Mouse (Mus musculus): ENCODE results near the gene Tapt1.

The Tapt1 gene

GRCm38 (mm10) chr5:44238201-44238600 is 11.8 kb upstream of the Tapt1 start:
- in situ Hi-C loops (cut with MboI, MseI) = loop anchor here (25.0 kb wide), 1 partner anchor 1001 kb away; the partner anchor contains the start of gene Cpeb2

GRCm38 (mm10) chr5:44234606-44235005 is 8.2 kb upstream of the Tapt1 start:
- in situ Hi-C loops (cut with MboI, MseI) = loop anchor here (25.0 kb wide), 1 partner anchor 997 kb away; the partner anchor contains the start of gene Cpeb2

DNA sequence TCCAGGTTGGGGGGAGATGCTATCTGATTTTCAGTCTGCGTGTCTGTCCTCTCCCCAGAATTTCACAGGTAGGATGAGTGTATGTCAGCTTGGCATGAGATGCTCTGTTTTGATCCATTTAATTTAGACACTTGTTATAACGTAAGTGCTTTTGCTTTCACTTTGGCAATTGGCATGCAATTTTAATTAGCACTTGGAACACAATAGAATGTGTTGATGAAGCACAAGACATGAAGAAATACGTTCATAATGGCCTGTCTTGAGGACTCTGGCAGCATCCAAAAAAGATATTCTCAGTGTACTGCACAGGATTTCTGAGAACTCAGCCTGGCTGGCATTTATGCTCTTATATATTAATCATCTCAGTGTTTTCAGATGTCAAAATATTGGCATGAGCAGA is 7.5 kb upstream of the Tapt1 start:
- in situ Hi-C loops (cut with MboI, MseI) = loop anchor here (25.0 kb wide), 1 partner anchor 997 kb away; the partner anchor contains the start of gene Cpeb2

- in situ Hi-C loops (cut with MboI, MseI) = loop anchor here (25.0 kb wide), 1 partner anchor 991 kb away; the partner anchor contains the start of gene Cpeb2
Measured at GRCm38 (mm10) chr5:44228756-44229155, 2.3 kb upstream of the Tapt1 start.

DNA sequence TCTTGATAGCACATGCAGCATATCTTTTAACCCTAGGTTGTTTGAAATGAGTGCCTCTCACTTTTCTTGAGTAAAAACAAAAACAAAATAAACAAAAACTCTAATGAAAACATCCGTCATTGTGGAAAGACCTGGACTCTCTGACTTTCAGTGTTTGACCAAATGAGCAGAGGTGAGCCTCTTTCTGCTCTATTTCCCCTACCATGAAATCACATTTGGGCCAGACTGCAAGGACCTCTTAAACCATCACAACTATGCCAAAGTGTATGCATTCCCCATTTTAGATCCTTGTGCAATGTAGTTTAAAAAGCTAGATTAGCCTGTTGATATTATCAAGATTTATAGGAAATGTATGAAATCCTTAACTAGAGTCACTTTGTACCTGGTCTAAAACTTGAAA is 1.9 kb upstream of the Tapt1 start:
- in situ Hi-C loops (cut with MboI, MseI) = loop anchor here (25.0 kb wide), 1 partner anchor 991 kb away; the partner anchor contains the start of gene Cpeb2

DNA sequence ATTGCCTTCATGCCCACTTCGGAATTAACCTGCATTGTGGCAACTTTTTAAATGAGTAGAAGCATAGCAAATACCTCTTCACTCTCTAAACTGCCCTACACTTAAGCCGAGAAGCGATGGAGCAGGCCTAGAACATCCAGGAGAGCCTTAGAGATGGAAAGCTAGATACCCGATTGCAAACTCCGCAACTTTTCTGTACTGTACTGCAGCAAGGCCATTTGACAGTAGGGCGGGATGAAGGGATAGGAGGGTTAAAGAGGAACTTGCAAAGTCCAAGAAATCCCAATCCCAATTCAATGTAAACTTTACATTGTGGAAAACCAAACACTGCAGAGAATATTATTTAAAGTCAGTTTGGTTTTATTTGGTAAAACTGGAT is 1.0 kb upstream of the Tapt1 start:
- in situ Hi-C loops (cut with MboI, MseI) = loop anchor here (25.0 kb wide), 1 partner anchor 990 kb away; the partner anchor contains the start of gene Cpeb2

- in situ Hi-C loops (cut with MboI, MseI) = loop anchor here (25.0 kb wide), 1 partner anchor 989 kb away; the partner anchor contains the start of gene Cpeb2
Measured at GRCm38 (mm10) chr5:44225911-44226520, 410 bp downstream of the Tapt1 start.

DNA sequence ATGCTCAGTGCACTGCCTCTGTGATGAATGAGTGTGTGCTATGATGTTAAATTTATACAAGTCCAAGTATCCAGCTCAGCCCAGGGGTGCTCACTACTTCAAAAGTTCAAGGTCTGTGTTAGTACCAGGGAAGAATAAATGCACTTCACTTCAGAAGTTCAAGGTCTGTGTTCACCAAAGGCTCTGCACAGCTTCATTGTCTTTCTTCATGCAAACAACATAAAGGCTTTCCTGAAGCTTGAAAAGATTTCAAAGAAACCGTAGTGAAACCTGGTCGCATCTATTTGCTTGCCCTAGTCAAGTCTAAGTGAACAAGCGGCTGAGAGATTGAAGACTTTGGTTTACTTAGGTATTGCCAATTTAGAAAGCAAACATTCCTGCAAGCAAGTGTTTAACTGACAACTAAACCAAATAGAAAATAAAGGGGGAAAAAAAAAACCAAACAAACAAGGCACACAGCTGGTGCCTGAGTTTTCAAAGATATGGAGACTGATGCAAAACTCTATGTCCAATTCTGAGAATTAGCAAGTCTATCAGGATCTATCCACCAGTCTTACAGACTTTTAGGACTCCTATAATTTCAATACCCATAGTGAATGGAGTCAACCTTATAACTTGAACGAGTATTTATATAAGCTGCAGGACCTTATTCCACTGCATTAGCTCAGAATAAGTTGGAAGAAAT is 1.4 kb downstream of the Tapt1 start:
- in situ Hi-C loops (cut with MboI, MseI) = loop anchor here (5.0 to 25.0 kb wide), 2 partner anchors 32 to 988 kb away; partner anchors contain the start of gene Cpeb2

GRCm38 (mm10) chr5:44224251-44224650 is 2.2 kb downstream of the Tapt1 start:
- in situ Hi-C loops (cut with MboI, MseI) = loop anchor here (5.0 kb wide), 1 partner anchor 33 kb away; no protein-coding TSS in a partner anchor

GRCm38 (mm10) chr5:44223341-44223881 is 3.0 kb downstream of the Tapt1 start:
- in situ Hi-C loops (cut with MboI, MseI) = loop anchor here (5.0 kb wide), 1 partner anchor 34 kb away; no protein-coding TSS in a partner anchor

- in situ Hi-C loops (cut with MboI, MseI) = loop anchor here (5.0 kb wide), 1 partner anchor 37 kb away; no protein-coding TSS in a partner anchor
Measured at GRCm38 (mm10) chr5:44220430-44220829, 6.0 kb downstream of the Tapt1 start.

GRCm38 (mm10) chr5:44219871-44220270 is 6.6 kb downstream of the Tapt1 start:
- in situ Hi-C loops (cut with MboI, MseI) = loop anchor here (5.0 kb wide), 1 partner anchor 37 kb away; no protein-coding TSS in a partner anchor

DNA sequence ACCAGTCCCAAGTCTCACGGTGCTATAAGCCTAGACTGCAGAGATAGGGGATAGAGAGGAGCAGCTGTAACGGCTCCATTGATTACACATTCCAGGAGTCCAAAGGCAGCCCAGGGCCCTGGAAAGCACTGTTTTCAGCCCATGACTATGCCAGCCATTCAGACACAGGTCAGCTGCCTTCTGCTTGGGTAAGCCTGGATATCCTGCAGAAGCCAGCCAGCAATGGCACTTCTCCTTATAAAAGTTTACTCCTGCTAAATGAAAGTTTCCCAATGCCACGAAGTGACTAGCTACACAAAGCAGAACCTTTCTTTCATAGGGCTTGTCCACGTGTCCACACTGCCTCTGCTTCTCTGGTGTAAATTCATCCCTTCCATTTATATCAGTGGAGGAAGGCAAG is 7.9 kb downstream of the Tapt1 start:
- in situ Hi-C loops (cut with MboI, MseI) = no loop called here

DNA sequence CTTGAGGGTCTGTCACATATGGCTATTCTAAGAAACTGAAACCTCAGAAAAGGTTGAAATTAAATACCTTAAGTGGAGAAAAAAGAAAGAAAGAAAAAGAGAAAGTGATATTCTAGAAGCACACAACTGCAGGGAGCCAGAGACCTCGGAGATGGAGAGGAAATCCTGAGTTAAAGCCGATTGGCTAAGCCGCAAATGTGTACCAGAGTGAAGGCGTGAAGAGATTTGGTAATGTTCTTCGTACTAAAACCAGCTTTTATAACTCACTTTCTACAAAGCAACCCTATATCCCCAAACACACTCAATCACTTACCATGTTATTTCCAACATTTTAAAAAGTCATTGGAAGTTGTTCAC is 8.8 kb downstream of the Tapt1 start:
- in situ Hi-C loops (cut with MboI, MseI) = no loop called here

DNA sequence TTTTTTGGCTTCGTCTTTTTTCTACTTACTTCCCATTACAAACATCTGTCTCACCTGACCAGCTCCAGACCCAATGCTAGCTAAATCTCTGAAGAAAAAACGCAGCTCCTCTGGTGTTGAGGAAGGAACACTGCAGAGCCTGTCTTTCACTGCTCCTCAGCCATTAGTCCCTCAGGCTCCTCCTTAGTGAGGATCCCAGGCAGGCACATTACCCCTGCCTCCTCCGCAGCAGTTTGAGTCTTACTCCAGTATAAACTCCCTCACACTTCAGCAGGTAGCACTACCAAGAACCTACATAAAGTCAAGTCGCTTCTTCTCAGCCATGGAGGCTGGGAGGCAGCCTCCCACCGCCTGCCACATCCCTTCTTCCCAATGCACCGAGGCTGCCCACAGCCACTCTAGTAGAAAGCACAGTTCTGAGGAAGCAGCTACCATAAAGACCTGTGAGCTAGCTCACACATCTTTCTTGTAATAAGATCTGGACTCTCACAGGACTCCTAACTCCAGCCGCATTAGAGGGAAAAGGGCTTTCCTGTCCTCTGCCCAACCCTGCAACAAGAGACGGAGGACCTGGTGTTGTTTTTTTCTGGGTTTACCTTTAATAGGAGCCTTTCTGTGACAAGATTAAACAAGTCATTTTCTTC is 9.3 kb downstream of the Tapt1 start:
- in situ Hi-C loops (cut with MboI, MseI) = no loop called here

- in situ Hi-C loops (cut with MboI, MseI) = no loop called here
Measured at GRCm38 (mm10) chr5:44215118-44215517, 11.3 kb downstream of the Tapt1 start.

- in situ Hi-C loops (cut with MboI, MseI) = no loop called here
Measured at GRCm38 (mm10) chr5:44214025-44214424, 12.4 kb downstream of the Tapt1 start.

DNA sequence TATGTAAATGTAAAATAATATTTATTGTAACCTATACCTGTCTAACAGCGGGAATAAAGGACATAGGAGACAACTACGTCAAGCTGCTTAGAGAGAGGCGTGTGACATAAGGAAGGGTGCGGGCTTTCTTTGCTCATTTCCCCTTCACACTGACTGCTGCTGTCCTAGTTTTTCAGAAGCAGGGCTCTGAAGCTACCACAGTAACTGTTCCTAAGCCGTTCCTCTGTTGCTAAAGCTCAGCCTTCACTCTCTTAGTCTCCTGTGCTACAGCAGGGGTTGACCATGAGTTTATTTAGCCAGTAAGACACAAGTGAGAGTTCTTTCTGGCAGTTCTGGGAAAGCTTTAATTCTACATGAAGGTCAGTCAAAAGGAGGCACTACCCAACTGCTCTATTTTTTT is 13.0 kb downstream of the Tapt1 start:
- in situ Hi-C loops (cut with MboI, MseI) = no loop called here

GRCm38 (mm10) chr5:44211818-44212465 is 14.5 kb downstream of the Tapt1 start:
- in situ Hi-C loops (cut with MboI, MseI) = no loop called here

DNA sequence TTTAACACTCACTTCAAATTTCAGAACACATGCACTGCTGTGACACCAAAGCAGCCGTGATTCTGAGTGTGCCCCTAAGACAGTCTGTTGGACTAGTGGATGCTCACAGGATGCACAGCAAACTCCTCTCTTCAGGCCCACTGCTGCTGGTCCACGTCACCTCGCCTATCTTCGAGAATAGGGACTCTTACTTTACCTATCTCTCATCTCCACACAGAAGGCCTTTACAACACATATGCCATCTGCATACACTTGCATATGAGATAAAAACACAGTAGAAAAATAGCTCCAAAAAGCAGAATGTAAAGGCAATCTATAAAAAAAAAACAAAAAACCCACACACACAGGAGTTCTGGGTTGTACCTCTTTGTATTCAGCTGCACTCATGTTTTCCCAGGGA is 19.1 kb downstream of the Tapt1 start:
- in situ Hi-C loops (cut with MboI, MseI) = no loop called here

GRCm38 (mm10) chr5:44206651-44207050 is 19.8 kb downstream of the Tapt1 start:
- in situ Hi-C loops (cut with MboI, MseI) = no loop called here
